Mouse (Mus musculus): ENCODE data around the gene G6pc2. TPM values are rescaled to one million over a fixed set of nuclear protein-coding genes. Genes with fewer than 3 reads are reported as not detected.

The G6pc2 gene
- total RNA-seq (2017): not detected in 3 replicates

- ATAC-seq (replicated peaks; ENCODE audit: insufficient number of reproducible peaks, low FRiP score, low TSS enrichment, poor library complexity, severe bottlenecking): no peak
These were observed at the start of gene G6pc2 for GRCm38 (mm10) chr2:69210773-69211172. G6pc2 (plus strand) TSS chr2:69211073.

DNA sequence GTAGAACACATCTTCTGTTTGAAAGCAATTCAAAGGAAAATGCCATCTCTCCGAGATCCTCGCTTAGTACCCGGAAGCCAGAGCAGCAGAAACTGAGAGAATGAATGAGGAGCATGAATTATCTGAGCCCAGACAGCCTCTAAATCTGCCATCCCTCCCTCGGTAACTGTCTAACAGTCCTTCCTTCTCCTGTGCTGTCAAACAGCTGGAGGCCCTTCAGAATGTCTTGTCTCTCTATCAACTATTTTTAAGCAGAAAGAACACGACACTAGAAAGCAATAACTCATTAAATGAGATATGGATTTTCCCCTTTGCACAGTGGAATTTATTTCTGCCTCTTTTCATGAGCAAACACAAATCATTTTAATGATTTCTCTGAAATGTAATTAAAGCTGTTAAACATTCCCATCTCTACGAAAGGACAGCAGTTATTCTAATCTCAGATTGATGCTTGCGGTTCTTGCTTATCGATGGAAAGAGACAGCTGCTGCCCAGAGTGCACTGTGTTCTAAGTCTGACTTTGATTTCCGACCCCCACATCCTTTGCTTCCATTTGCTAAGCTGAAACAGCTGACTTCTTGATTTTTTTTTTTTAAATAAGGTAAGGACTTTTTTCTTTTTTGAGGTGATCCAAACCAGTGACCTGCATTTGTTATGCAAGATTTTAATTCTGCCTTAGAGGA is 40.3 kb upstream of the G6pc2 start:
- ATAC-seq (replicated peaks; ENCODE audit: insufficient number of reproducible peaks, low FRiP score, low TSS enrichment, poor library complexity, severe bottlenecking): no peak

DNA sequence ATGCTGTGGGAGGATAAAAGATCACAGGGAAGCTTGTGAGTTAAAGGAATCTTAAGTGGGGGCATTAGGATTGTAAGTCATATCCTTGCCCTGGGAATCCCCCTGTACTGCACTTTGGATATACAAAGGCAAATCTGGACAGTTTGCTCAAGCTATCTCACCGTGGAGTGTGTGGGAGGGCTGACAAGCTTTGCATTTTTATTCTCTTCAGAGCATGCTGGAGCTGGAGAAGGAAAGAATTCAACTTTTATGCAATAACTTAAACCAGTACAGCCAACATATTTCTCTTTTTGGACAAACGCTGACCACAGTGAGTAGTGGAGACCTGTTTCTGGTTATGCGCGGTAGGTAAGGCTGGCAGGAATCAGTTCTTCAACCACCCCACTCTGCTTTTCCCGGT is 35.6 kb upstream of the G6pc2 start:
- ATAC-seq (replicated peaks; ENCODE audit: insufficient number of reproducible peaks, low FRiP score, low TSS enrichment, poor library complexity, severe bottlenecking): no peak

- no peak for ATAC-seq (replicated peaks; ENCODE audit: insufficient number of reproducible peaks, low FRiP score, low TSS enrichment, poor library complexity, severe bottlenecking)
These were observed 31.2 kb upstream of the G6pc2 start for GRCm38 (mm10) chr2:69179721-69180120.

DNA sequence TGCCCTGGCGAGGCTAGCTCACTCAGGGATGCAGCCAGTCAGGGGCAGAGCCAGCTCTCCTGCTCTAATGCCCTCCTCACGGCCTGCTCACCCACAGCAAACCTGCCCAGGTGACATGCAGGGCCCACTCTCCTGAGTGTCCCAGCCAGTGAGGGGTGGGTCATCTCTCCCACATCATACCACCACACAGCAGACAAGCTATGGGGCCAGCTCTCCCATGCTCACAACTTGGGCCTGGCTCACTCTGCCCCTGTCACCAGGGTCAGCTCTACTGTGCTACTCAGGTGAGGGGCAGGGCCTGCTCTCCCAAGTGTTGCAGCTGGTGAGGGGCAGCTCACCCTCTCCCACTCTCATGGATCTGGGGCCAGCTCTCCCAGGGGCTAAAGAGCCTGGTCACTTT is 22.9 kb upstream of the G6pc2 start:
- peak; percentile 13; the same call in 1 of the 2 replicates for ATAC-seq (replicated peaks; ENCODE audit: insufficient number of reproducible peaks, low FRiP score, low TSS enrichment, poor library complexity, severe bottlenecking)

- no peak for ATAC-seq (replicated peaks; ENCODE audit: insufficient number of reproducible peaks, low FRiP score, low TSS enrichment, poor library complexity, severe bottlenecking)
These were observed 22.1 kb upstream of the G6pc2 start for GRCm38 (mm10) chr2:69188732-69189131.

DNA sequence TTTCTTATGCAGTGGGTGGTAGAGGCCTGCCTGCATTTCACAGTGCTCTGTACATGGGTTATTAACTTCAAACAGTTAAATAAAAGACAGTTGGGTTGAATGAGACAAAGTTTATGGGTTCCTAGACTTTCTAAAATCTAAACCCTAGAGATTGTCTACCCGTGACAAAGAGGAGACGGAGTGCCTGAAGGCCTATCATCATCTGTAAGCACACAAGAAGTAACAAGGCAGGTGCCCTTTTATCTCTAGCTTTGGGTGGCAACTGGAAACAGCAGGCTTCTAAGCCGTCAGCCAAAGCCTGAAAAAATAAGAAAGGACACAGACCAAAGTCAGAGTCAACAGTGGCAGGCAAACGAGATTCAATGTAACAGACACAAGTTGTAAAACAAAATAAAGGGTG is 21.7 kb upstream of the G6pc2 start:
- ATAC-seq (replicated peaks; ENCODE audit: insufficient number of reproducible peaks, low FRiP score, low TSS enrichment, poor library complexity, severe bottlenecking): no peak

DNA sequence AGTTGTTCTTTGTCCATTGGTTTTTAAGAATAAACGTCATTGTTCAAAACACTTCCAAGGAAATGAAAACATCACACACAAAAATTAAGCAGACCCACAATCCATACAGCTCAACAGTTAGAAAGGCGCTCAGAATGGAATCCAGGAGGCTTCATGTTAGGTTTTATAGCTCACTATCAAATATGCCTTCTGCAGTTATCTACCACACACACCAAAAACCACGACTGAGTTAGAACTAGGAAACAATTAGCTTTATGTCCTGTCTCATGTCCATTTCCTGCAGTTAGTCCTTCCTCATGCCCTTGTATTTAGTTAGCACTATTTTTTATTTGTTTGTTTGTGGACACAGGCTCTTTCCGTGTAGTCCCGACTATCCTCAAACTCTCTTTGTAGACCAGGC is 19.8 kb upstream of the G6pc2 start:
- ATAC-seq (replicated peaks; ENCODE audit: insufficient number of reproducible peaks, low FRiP score, low TSS enrichment, poor library complexity, severe bottlenecking): no peak

DNA sequence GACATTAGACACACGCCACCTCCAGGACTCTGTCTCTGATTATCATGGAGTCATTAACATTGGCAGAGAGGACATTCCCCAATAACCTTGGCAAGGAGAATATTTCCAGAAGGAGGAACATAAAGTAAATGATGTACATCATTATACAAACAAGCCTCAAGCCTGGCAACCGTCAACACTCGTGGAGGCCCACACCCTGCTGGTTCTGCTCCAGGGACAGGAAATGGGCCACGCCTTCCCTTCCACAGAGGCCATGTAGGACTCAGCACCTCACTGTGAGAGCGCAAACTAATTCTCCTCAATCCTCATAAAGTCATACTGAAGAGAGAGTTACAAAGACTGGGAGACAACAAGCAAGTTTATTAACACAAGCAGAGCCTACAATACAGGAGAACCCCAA is 17.3 kb upstream of the G6pc2 start:
- ATAC-seq (replicated peaks; ENCODE audit: insufficient number of reproducible peaks, low FRiP score, low TSS enrichment, poor library complexity, severe bottlenecking): no peak

DNA sequence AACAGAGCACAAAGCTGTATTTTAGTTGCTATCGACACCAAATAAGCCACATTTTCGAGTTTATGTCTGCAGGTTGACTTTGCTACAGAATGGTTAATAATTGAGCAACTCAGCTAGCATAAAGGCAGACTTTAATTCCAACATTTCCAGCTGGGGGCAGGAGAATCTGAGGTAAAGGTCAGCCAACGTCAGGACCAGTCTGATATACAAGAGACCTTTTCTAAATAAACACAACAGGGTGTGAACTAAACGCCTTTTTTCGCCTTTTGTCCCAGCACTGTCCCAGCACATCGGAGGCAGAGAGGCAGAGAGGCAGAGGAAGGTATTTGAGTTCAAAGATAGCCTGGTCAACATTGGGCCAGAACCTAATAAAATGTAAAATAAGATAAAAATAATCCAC is 5.7 kb upstream of the G6pc2 start:
- ATAC-seq (replicated peaks; ENCODE audit: insufficient number of reproducible peaks, low FRiP score, low TSS enrichment, poor library complexity, severe bottlenecking): no peak

DNA sequence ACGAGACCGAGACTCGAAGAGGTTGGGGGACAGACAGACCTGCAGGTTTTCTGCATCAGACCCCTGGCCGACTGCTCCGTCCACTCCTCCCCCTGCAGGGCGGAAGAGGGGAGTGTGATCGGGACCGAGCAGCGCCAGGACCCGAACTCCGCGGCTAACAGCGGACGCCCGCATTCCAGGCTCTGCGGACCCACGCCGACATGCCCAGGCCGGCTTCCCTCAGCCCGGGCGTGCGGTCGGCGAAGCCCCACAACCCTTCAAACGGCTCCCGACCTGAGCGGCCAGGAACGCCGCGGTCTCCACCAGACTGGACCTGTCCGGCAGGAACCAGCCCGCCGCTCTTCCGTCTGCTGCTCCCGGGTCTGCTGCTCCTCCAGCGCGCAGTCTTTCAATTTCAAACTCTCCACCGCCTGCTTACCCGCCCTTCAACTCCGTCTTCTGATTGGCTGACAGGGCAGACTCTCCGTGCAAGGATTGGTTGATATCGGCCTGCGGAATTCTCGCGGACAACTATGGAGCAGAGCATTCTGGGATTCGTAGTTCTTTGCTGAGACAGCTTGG is 5.0 kb upstream of the G6pc2 start, which contains the start of gene Spc25:
TSS of gene Spc25 (minus strand) at position 404 of the 561 bp plus-strand sequence.
- ATAC-seq (replicated peaks; ENCODE audit: insufficient number of reproducible peaks, low FRiP score, low TSS enrichment, poor library complexity, severe bottlenecking): peak; percentile 100

DNA sequence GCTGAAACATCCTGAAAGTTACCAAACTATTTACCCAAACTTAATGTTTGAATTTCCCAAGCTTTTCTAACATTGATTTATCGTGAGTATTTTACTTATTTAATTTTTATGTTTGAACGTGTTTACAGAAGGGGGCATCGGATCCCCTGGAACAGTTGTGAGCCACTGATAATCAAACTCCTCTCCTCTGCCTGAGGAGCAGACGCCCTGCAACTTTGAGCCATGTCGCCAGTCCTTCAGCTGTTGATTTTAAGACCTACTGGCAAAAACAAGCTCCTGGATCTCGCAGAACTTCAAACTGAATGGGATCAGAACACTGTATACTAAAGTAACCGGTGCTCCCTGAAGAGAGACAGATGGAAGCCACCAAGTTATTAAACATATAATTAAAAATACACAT is 4.3 kb upstream of the G6pc2 start:
- ATAC-seq (replicated peaks; ENCODE audit: insufficient number of reproducible peaks, low FRiP score, low TSS enrichment, poor library complexity, severe bottlenecking): no peak

DNA sequence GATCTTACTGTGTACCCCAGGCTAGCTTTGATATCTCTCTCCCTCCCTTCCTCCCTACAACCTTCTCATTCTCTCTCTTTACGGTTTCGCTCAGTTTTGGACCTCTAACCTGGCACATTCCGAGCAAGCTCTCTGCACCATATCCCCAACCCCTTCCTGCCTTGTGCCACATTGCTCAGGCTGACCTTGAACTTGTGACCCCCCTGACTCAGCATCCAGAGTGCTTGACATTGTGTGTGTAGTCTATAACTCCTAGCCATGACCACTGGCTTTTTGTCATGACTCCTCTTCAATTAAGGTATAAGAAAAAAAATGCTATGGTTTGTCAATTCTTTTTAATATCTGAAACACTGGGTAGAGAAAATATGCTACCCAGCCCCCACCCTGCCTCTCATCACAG is 1.2 kb upstream of the G6pc2 start:
- no peak for ATAC-seq (replicated peaks; ENCODE audit: insufficient number of reproducible peaks, low FRiP score, low TSS enrichment, poor library complexity, severe bottlenecking)

GRCm38 (mm10) chr2:69212652-69213051 is 1.8 kb downstream of the G6pc2 start:
- ATAC-seq (replicated peaks; ENCODE audit: insufficient number of reproducible peaks, low FRiP score, low TSS enrichment, poor library complexity, severe bottlenecking): no peak

- no peak for ATAC-seq (replicated peaks; ENCODE audit: insufficient number of reproducible peaks, low FRiP score, low TSS enrichment, poor library complexity, severe bottlenecking)
These were observed 4.4 kb downstream of the G6pc2 start for GRCm38 (mm10) chr2:69215242-69215641.

DNA sequence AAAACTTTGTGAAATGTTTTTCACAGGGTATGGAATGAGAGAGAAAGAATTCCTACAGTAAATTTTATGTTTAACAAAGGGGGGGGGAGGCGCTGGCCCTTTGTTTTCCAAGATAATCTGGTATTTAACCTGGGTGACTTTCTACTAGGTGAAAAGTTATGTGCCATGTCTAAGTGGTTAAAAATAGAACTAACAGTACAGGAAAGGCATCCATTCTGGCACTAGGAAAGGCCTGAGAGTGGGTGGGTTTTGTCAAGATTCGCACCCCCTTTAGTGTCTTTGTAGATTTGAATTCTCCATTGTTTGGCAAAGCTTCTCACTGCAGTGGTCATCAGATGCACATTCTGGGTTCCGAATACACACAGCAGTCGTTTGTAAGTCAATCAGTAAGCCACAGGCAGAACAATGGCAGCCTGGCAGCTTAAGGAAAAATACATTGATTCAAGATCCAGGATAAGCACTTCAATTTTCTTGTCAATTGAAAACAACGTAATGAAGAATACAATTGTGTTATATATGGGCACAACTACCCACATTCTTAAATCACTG is 11.1 kb downstream of the G6pc2 start:
- ATAC-seq (replicated peaks; ENCODE audit: insufficient number of reproducible peaks, low FRiP score, low TSS enrichment, poor library complexity, severe bottlenecking): no peak

DNA sequence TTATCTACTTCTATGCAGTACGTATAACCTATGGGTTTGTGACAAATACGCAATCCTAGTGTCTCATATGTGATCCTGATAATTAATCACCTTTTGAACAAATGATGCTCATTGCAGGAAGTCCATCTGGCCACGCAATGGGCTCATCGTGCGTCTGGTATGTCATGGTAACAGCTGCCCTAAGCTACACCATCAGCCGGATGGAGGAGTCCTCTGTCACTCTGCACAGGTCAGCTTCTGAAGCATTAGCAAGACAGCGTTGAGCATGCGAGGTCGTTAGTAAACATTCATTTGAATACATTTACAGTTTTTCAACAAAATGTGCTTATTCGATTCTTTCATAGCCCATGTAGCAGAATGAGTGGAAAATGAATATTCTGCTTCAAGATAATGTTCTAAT is 11.9 kb downstream of the G6pc2 start:
- no peak for ATAC-seq (replicated peaks; ENCODE audit: insufficient number of reproducible peaks, low FRiP score, low TSS enrichment, poor library complexity, severe bottlenecking)

DNA sequence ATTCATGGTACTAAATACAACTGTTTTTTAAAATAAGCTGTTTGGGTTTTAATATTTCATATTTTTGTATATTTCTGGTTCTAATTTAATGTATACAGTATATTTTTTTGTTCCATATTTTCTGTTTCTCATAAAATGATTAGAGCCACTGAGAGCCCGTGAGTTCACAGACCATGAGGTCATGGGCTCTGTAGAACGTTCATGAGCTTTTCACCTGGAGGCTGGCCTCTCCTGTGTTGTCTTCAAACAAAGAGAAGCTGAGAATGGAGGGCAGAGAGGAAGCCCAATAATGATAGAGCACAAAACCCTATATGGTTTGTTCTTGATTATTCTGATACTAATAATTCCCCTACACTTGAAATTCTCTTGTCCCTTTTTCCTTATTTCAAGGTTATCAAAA is 13.9 kb downstream of the G6pc2 start:
- ATAC-seq (replicated peaks; ENCODE audit: insufficient number of reproducible peaks, low FRiP score, low TSS enrichment, poor library complexity, severe bottlenecking): no peak

- ATAC-seq (replicated peaks; ENCODE audit: insufficient number of reproducible peaks, low FRiP score, low TSS enrichment, poor library complexity, severe bottlenecking): no peak
These were observed 16.0 kb downstream of the G6pc2 start for GRCm38 (mm10) chr2:69226876-69227275.

DNA sequence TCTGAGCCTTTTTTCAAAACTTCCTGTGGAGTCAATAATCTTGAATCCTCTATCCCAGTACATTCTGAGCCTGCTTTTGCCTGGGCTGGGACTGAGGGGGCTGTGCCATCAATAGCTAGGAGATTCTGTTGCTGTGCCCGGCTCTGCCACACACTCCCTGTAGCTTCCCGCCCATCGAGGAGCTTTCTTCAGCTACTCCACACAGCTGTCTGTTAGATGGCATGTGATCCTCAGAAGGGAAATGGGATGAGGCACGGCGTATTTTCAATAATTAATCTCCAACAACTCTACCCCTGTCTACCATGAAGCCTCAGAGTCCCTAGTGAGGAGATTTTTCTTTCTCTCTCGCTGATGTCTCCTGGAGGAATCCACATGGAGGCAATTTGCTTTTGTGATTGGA is 17.8 kb downstream of the G6pc2 start:
- ATAC-seq (replicated peaks; ENCODE audit: insufficient number of reproducible peaks, low FRiP score, low TSS enrichment, poor library complexity, severe bottlenecking): no peak
